Mouse (Mus musculus) natural killer cell, adult 2 months (primary cell): ENCODE data around the gene Il4i1.

Experiments used
- DNase-seq, 2 experiments: peaks; one replicate each; pipeline ENCODE4 v3.0.0; 2022; ENCODE audit warnings: low spot score in 2 of 2

Il4i1 gene

GRCm38 (mm10) chr7:44848561-44849415 is 32.6 kb downstream of the Il4i1 start, which contains the start of the genes Akt1s1 and Tbc1d17:
Gene Akt1s1 (plus strand): TSS chr7:44848991.
Gene Tbc1d17 (minus strand): TSS chr7:44849079.
- peak; percentile 99 for DNase-seq

GRCm38 (mm10) chr7:44849416-44850111 is 33.4 kb downstream of the Il4i1 start:
- peak; percentile 85 to 88 for DNase-seq

DNA sequence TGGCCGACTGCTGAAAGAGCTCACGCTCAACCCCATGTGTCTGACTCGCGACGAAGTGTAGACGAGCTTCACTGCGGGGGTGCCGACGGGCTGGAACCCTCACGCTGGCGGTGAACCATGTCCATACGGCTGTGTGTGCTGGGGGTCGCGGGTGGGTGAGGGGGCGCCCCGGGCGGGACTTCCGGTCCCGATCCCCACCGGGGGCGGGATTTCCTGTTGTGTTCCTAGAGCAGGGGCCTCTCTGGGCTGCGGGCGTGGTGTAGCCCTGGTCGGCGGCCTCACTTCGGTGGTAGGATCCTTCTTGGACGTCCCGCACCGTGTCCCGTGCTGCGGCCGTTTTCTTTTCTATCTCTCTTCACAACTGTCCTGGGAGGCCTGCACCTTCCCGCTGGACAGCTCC is 34.0 kb downstream of the Il4i1 start:
- peak in 1 of 2 experiments; percentile 45 for DNase-seq

DNA sequence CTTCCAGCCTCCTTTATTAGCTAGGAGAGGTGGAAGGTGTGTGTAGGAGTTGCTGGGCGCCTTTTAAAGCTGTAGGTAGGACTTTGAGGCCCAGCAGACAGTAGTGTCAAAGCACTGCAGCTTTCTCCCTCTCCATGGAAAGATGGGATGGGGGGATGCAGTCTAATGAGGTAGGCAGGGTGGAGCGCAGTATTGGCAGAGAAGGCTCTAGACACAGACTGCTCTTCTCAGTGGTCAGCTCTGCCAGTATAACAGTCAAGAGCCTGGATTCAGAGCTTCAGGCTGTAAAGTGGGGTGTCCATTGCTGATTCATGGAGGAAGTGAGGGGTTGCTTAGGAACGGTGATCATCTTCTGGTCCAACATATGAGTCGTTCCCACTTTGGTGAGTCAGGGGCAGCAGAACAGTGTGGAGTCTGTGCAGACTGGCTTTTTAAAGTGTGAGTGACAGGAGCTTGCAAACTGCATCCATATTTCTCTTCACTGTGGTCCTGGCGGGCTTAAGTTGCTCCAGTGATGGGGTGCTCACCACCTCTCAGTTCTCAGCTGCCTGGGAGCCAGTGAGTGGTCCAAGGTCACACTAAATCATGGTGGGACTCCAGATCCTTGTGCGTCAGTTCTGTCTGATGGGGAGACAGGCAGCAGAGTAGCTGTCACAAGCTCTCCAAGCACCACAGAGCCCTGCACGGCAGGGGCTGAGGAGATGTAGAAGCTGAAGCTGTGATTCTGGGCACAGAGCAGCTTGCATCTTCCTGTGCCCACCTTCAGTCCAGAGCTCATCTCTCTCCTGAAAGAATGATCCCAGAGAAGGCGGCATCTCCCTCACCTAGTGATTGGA is 34.8 kb downstream of the Il4i1 start:
- no peak for DNase-seq

GRCm38 (mm10) chr7:44851625-44852234 is 35.5 kb downstream of the Il4i1 start:
- DNase-seq, result no peak

DNA sequence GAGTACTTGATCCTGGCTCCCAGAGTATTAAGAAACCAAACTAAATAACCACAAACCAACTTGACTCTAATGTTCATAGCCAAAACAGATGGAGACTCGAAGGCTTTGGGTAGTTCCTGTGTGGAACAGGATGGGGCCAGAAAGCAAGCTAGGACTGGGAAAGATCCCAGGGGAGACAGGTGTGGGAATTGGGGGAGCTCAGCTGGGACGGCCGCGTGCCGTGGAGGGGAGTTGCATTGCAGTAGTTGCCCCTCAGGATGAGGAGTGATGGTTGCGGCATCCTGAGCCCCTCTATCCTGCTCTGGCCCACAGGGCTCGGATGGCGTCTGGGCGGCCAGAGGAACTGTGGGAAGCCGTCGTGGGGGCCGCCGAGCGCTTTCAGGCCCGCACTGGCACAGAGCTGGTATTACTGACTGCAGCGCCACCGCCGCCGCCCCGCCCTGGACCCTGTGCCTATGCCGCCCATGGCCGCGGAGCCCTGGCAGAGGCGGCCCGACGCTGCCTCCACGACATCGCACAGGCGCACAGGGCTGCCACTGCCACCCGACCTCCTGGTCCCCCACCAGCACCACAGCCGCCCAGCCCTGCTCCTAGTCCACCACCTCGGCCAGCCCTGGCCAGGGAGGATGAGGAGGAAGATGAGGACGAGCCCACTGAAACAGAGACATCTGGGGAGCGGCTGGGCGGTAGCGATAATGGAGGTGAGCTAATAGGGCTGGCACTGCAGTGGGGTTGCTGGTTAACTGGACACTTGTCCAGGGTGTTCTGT is 36.3 kb downstream of the Il4i1 start:
- no peak for DNase-seq

- no peak for DNase-seq
Measured at GRCm38 (mm10) chr7:44853065-44853464, 36.9 kb downstream of the Il4i1 start.

DNA sequence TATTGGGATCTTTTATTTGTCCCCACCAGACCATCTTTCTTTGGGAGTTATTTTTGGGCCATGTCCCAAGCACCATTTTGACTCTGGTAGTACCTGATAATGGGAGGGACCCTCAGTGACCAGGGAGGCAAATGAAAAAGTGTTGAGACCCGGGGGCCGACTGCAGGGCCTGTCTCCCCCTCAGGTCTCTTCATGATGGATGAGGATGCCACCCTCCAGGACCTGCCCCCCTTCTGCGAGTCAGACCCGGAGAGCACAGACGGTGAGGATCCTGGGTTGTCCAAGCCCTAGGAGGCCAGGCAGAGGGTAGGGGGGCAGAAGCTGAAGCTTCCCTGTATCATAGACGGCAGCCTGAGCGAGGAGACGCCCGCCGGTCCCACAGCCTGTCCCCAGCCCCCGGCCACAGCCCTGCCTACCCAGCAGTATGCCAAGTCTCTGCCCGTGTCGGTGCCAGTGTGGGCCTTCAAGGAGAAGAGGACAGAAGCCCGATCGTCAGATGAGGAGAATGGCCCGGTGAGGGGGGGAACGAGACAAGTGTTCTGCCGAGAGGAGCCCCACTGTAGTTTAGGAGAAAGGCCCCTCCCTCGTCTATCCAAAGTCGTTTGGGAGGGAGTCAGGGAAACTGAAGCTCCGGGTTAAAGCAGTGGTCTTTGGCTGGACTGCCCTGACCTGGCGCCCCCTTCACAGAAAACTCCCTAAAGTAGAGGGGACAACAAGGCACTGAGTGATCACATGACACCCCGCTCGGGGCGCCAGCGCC is 37.6 kb downstream of the Il4i1 start:
- no peak for DNase-seq

DNA sequence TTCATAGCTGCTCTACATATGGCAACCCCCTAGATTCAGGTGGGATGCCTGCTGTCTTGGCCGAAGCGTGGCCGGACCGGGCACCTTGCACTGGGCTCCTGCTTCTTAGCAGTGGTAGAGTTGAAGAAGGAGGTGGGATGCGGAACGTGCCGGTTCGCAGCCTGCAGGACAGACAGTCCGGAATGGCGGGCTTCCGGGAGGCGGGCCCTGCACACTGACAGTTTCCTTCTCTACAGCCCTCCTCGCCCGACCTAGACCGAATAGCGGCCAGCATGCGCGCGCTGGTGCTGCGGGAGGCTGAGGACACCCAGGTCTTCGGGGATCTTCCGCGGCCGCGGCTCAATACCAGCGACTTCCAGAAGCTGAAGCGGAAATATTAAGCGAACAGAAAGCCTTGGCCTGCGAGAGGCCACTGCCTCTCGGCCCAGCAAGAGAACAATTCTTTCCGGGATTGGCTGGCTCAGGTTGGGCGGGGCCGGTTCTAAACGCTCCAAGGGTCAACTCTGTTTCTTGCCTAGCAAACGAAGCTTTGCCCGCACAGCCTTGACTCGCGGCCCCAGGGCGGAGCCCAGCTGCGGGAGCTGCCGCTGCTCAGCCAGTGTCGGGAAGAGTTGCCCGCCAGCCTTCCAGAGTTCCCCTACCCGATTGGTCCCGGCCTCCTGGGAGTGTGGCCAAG is 38.3 kb downstream of the Il4i1 start:
- DNase-seq, result peak; percentile 74

DNA sequence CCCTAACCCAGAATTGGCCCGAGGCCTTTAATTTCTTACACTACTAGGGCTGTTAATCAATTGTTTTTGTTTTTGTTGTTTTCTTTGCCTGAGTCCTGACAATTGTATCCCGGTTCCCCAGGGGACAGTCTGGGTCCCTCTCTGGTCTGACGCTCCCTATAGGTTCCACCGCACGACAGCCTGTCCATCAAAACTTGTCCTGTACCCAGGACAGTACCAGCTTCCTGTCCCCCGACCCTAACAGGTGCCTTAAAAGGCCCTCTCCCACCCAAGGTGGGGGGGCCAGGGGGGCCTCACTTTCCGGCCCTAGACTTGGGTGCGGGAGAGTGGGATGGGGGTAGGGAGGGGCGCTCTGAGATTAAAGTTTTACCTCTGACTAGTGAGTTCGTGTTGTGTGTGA is 38.8 kb downstream of the Il4i1 start:
- no peak for DNase-seq

- DNase-seq, result no peak
Measured at GRCm38 (mm10) chr7:44856265-44856916, 40.2 kb downstream of the Il4i1 start.

GRCm38 (mm10) chr7:44857042-44857552 is 40.9 kb downstream of the Il4i1 start, which contains the start of gene Pnkp:
Gene Pnkp (plus strand): TSS chr7:44857139.
- DNase-seq, result peak; percentile 75 to 81

GRCm38 (mm10) chr7:44857905-44858304 is 41.7 kb downstream of the Il4i1 start:
- peak; percentile 40 to 41 for DNase-seq

DNA sequence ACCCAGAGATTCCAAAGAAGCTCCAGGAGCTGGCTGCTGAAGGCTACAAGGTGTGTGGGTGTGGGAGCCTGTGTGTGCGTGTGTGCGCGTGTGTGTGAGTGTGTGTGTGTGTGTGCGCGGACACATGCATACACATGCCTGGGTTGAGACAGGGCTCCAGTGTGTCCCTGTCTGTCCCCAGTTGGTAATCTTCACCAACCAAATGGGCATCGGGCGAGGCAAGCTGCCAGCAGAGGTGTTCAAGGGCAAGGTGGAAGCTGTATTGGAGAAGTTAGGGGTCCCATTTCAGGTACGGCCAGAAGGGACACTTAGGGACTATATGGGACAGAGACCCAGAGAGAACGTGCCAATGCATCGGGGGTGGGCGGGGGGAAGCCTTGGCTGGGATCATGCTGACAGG is 43.7 kb downstream of the Il4i1 start:
- DNase-seq, result no peak

GRCm38 (mm10) chr7:44860576-44861428 is 44.6 kb downstream of the Il4i1 start:
- DNase-seq, result peak; percentile 53 to 69

DNA sequence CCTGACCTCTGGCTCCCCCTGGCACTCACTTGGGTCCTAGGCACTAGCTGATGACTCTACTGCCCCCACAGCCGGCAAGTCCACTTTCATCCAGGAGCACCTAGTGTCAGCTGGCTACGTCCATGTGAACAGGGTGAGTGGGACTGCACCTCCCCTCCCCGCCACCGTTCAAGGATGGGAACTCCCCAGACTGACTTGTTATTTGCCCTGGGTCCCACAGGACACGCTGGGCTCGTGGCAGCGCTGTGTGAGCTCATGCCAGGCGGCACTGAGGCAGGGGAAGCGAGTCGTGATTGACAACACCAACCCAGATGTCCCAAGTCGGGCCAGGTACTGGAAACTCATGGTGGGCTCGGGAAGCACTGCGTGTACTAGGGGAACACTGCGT is 45.2 kb downstream of the Il4i1 start:
- DNase-seq, result no peak

GRCm38 (mm10) chr7:44862434-44862833 is 46.2 kb downstream of the Il4i1 start:
- DNase-seq, result no peak

GRCm38 (mm10) chr7:44863210-44863609 is 47.0 kb downstream of the Il4i1 start:
- no peak for DNase-seq
